Mouse (Mus musculus): ENCODE data around the gene Ccnk. TPM values are rescaled to one million over a fixed set of nuclear protein-coding genes. Genes with fewer than 3 reads are reported as not detected.

Gene Ccnk
- polyA plus RNA-seq, 1 experiment, result 9.1 TPM

- no peak overlapping the region for H3K27ac ChIP-seq (replicated peaks; ENCODE audit: low read depth, low read length)
- peaks cover 17% of the 10 kb centered on the region for H3K4me1 ChIP-seq (ENCODE audit: control insufficient read depth, insufficient read depth, insufficient read length, low read length)
- H3K4me3 ChIP-seq (ENCODE audit: insufficient read depth, low read depth, low read length), result no peak overlapping the region
Measured at GRCm38 (mm10) chr12:108172639-108173038, 6.7 kb upstream of the Ccnk start.

GRCm38 (mm10) chr12:108174606-108175505 is 4.5 kb upstream of the Ccnk start:
- Histone ChIP-seq H3K4me1 (ENCODE audit: control insufficient read depth, insufficient read depth, insufficient read length, low read length) (peaks cover 16% of the 10 kb centered on the region), H3K27ac (replicated peaks; ENCODE audit: low read depth, low read length) (no peak overlapping the region), H3K4me3 (ENCODE audit: insufficient read depth, low read depth, low read length) (no peak overlapping the region)

GRCm38 (mm10) chr12:108176366-108176765 is 3.0 kb upstream of the Ccnk start:
- Histone ChIP-seq H3K4me1 (ENCODE audit: control insufficient read depth, insufficient read depth, insufficient read length, low read length) (peaks cover 13% of the 10 kb centered on the region), H3K27ac (replicated peaks; ENCODE audit: low read depth, low read length) (no peak overlapping the region), H3K4me3 (ENCODE audit: insufficient read depth, low read depth, low read length) (no peak overlapping the region)

GRCm38 (mm10) chr12:108178331-108179245 is 791 bp upstream of the Ccnk start:
- H3K27ac ChIP-seq (replicated peaks; ENCODE audit: low read depth, low read length), result peak overlapping the region; percentile 75
- peaks cover 8% of the 10 kb centered on the region for H3K4me1 ChIP-seq (ENCODE audit: control insufficient read depth, insufficient read depth, insufficient read length, low read length)
- H3K4me3 ChIP-seq (ENCODE audit: insufficient read depth, low read depth, low read length), result peak overlapping the region; percentile 95

- Histone ChIP-seq H3K4me3 (ENCODE audit: insufficient read depth, low read depth, low read length) (peak within 1 kb of the TSS; percentile 95), H3K4me1 (ENCODE audit: control insufficient read depth, insufficient read depth, insufficient read length, low read length) (peaks cover 8% of the 10 kb centered on the region), H3K27ac (replicated peaks; ENCODE audit: low read depth, low read length) (peak within 1 kb of the TSS; percentile 75)
Measured at GRCm38 (mm10) chr12:108179246-108179320, 296 bp upstream of the Ccnk start, which contains the start of gene Setd3. TSS of gene Setd3 (minus strand) at chr12:108179314.

GRCm38 (mm10) chr12:108181716-108182115 is 2.3 kb downstream of the Ccnk start:
- no peak overlapping the region for H3K27ac ChIP-seq (replicated peaks; ENCODE audit: low read depth, low read length)
- H3K4me3 ChIP-seq (ENCODE audit: insufficient read depth, low read depth, low read length), result no peak overlapping the region
- peaks cover 3% of the 10 kb centered on the region; the same call in 1 of the 2 replicates for H3K4me1 ChIP-seq (ENCODE audit: control insufficient read depth, insufficient read depth, insufficient read length, low read length)

- Histone ChIP-seq H3K27ac (replicated peaks; ENCODE audit: low read depth, low read length) (no peak overlapping the region), H3K4me3 (ENCODE audit: insufficient read depth, low read depth, low read length) (no peak overlapping the region), H3K4me1 (ENCODE audit: control insufficient read depth, insufficient read depth, insufficient read length, low read length) (no peaks in the 10 kb centered on the region)
Measured at GRCm38 (mm10) chr12:108187541-108188091, 8.2 kb downstream of the Ccnk start.

GRCm38 (mm10) chr12:108193878-108194277 is 14.5 kb downstream of the Ccnk start:
- Histone ChIP-seq H3K4me1 (ENCODE audit: control insufficient read depth, insufficient read depth, insufficient read length, low read length) (no peaks in the 10 kb centered on the region), H3K27ac (replicated peaks; ENCODE audit: low read depth, low read length) (peak overlapping the region; percentile 58; the same call in 1 of the 2 replicates), H3K4me3 (ENCODE audit: insufficient read depth, low read depth, low read length) (no peak overlapping the region)

GRCm38 (mm10) chr12:108195761-108196160 is 16.4 kb downstream of the Ccnk start:
- Histone ChIP-seq H3K4me3 (ENCODE audit: insufficient read depth, low read depth, low read length) (no peak overlapping the region), H3K4me1 (ENCODE audit: control insufficient read depth, insufficient read depth, insufficient read length, low read length) (no peaks in the 10 kb centered on the region), H3K27ac (replicated peaks; ENCODE audit: low read depth, low read length) (no peak overlapping the region)

- Histone ChIP-seq H3K4me1 (ENCODE audit: control insufficient read depth, insufficient read depth, insufficient read length, low read length) (no peaks in the 10 kb centered on the region), H3K27ac (replicated peaks; ENCODE audit: low read depth, low read length) (no peak overlapping the region), H3K4me3 (ENCODE audit: insufficient read depth, low read depth, low read length) (no peak overlapping the region)
Measured at GRCm38 (mm10) chr12:108198447-108198846, 19.1 kb downstream of the Ccnk start.

GRCm38 (mm10) chr12:108200094-108200493 is 20.7 kb downstream of the Ccnk start:
- Histone ChIP-seq H3K4me3 (ENCODE audit: insufficient read depth, low read depth, low read length) (no peak overlapping the region), H3K4me1 (ENCODE audit: control insufficient read depth, insufficient read depth, insufficient read length, low read length) (no peaks in the 10 kb centered on the region), H3K27ac (replicated peaks; ENCODE audit: low read depth, low read length) (no peak overlapping the region)

GRCm38 (mm10) chr12:108203895-108204294 is 24.5 kb downstream of the Ccnk start:
- Histone ChIP-seq H3K4me3 (ENCODE audit: insufficient read depth, low read depth, low read length) (no peak overlapping the region), H3K4me1 (ENCODE audit: control insufficient read depth, insufficient read depth, insufficient read length, low read length) (no peaks in the 10 kb centered on the region), H3K27ac (replicated peaks; ENCODE audit: low read depth, low read length) (no peak overlapping the region)

GRCm38 (mm10) chr12:108204978-108205377 is 25.6 kb downstream of the Ccnk start:
- Histone ChIP-seq H3K27ac (replicated peaks; ENCODE audit: low read depth, low read length) (no peak overlapping the region), H3K4me1 (ENCODE audit: control insufficient read depth, insufficient read depth, insufficient read length, low read length) (no peaks in the 10 kb centered on the region), H3K4me3 (ENCODE audit: insufficient read depth, low read depth, low read length) (no peak overlapping the region)

- Histone ChIP-seq H3K27ac (replicated peaks; ENCODE audit: low read depth, low read length) (no peak overlapping the region), H3K4me3 (ENCODE audit: insufficient read depth, low read depth, low read length) (no peak overlapping the region), H3K4me1 (ENCODE audit: control insufficient read depth, insufficient read depth, insufficient read length, low read length) (no peaks in the 10 kb centered on the region)
Measured at GRCm38 (mm10) chr12:108206641-108207040, 27.3 kb downstream of the Ccnk start.

- 0 out of 2 replicates have a peak, but pooled peaks cover 2% of the 10 kb centered on the region for H3K4me1 ChIP-seq (ENCODE audit: control insufficient read depth, insufficient read depth, insufficient read length, low read length)
- no peak overlapping the region for H3K4me3 ChIP-seq (ENCODE audit: insufficient read depth, low read depth, low read length)
- H3K27ac ChIP-seq (replicated peaks; ENCODE audit: low read depth, low read length), result no peak overlapping the region
Measured at GRCm38 (mm10) chr12:108208216-108208615, 28.8 kb downstream of the Ccnk start.

Measured in brown adipose tissue, adult 24 weeks (tissue).